In the genomic region with DNA sequence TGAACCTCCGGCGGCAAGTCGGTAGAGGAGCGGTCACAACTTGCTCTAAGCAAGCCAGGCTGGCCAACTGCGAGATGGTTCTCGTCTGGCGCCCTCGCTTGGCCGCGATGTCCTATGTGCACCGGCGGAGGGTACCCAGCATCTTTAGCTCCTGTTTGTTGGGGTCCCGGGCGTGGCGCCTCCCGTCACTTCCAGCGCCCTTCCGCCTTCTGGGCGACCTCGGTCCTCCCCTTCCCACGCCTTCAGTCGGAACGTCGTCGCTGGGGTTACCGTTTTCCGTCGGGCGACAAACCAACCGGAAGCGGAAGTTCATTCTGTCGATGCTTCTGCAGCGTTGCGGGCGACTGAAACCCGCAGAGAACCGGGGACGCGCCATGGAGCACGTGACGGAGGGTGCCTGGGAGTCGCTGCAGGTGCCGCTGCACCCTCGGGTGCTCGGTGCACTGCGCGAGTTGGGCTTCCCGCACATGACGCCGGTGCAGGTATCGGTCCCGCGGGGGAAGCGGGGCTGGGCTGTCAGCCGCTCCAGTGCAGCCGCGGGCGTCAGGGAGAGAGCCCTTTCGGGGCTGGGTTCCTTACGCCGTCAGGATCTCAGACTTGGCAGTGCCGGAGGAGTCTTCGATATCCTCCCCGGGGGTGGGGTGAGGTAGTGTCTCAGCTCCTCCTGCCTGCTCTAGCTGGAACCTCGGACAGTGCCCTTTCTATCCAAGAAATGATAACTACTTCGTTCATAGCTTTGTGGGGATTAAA, we compare ENCODE assay signal across 8 mouse cellular contexts. TPM values are rescaled to one million over a fixed set of nuclear protein-coding genes. Genes with fewer than 3 reads are reported as not detected.
A peak's percentile ranks its signal among the peaks of the same experiment; 100 is the strongest.
DNase-seq lines count a peak whose midpoint lies in the region; ATAC-seq lines count a peak whose summit lies in the region.

Gene Ddx55 (plus strand): TSS at position 307 of the 750 bp plus-strand sequence.

- no peaks in the 10 kb centered on the region for H3K9me3 ChIP-seq in hindbrain, embryonic 11.5 days (ENCODE audit: control insufficient read depth, low read length)

- peaks cover 6% of the 10 kb centered on the region; the same call in 1 of the 2 replicates for H3K36me3 ChIP-seq in hindbrain, embryonic 11.5 days (ENCODE audit: control insufficient read depth, insufficient read depth, low read length)

- H3K27me3 ChIP-seq in hindbrain, embryonic 11.5 days (ENCODE audit: control insufficient read depth, insufficient read depth, low read length) = no peaks in the 10 kb centered on the region

- H3K27ac ChIP-seq in hindbrain, embryonic 11.5 days (ENCODE audit: low read depth, low read length) = peak within 1 kb of the TSS; percentile 70

- H3K9ac ChIP-seq in hindbrain, embryonic 11.5 days (ENCODE audit: low read depth, low read length) = peak within 1 kb of the TSS; percentile 78

- under 1% methylated on average over 66 of the region's 66 CpGs for WGBS in hindbrain, embryonic 11.5 days

- peak within 1 kb of the TSS; percentile 66 for H3K4me2 ChIP-seq in hindbrain, embryonic 11.5 days (replicated peaks; ENCODE audit: low read depth, low read length)

- H3K4me1 ChIP-seq in hindbrain, embryonic 11.5 days (replicated peaks; ENCODE audit: control insufficient read depth, insufficient read depth, low read length) = 0 out of 2 replicates have a peak, but pooled peaks cover 2% of the 10 kb centered on the region

- H3K4me3 ChIP-seq in hindbrain, embryonic 11.5 days (ENCODE audit: low read depth, low read length) = peak within 1 kb of the TSS; percentile 78

- ATAC-seq in hindbrain, embryonic 11.5 days (ENCODE audit: low FRiP score) = peak; percentile 88

- peak; percentile 93 for DNase-seq in Muller cell, postnatal 12 days (ENCODE audit: inconsistent ontology term)
- DNase-seq in cerebellum, adult 9-10 months = peak; percentile 88
- DNase-seq in frontal cortex, adult 2 months (ENCODE audit: extremely low spot score in 1 of 2, low spot score in 1 of 2) = peak; percentile 79 to 92
- peak; percentile 95 for DNase-seq in hindbrain, embryonic 11.5 days (ENCODE audit: low spot score)
- peak; percentile 81 to 88 for DNase-seq in layer of hippocampus, postnatal 25 days (ENCODE audit: extremely low spot score in 1 of 2, low spot score in 1 of 2)
- DNase-seq in lung, postnatal 25 days (ENCODE audit: low spot score) = peak; percentile 93
- DNase-seq in retina, embryonic 14.5 days (ENCODE audit: low spot score) = peak; percentile 94
- peak; percentile 91 for DNase-seq in thymus, postnatal 4 days

RNA-seq across cellular contexts. Expression of gene Ddx55, which starts in this region (rescaled TPM):
- polyA plus RNA-seq in frontal cortex, adult 2 months (2012; rRNA removed) = 38.2 and 38.3 TPM in 2 replicates
- polyA plus RNA-seq in hindbrain, embryonic 11.5 days (2014; fragmentation: Nextera tagmentation; extraction: Ambion mirVana) = 15.6 and 17.6 TPM in 2 replicates
- 10 to 100 TPM; 23.7 to 31.3 TPM for total RNA-seq in layer of hippocampus, postnatal 25 days (2021)

Comparison
In these comparisons a context has a peak if more than half of its experiments do, and no peak if none do; other contexts are left out.
1. Peak in every context shown above with its lines: DNase-seq, ATAC-seq, H3K4me3 ChIP-seq and H3K27ac ChIP-seq.